Mouse (Mus musculus) MEL (cell line): ENCODE measurements around the gene Gm49416. TPM values are rescaled to one million over a fixed set of nuclear protein-coding genes. Genes with fewer than 3 reads are reported as not detected.

ENCODE experiments used
- DNase-seq: peaks from one replicate; pipeline ENCODE4 v3.0.0; 2011; ENCODE audit warnings: low read depth, low spot score
- H3K27ac ChIP-seq: 2 replicates; pipeline ENCODE4 v1.5.1; 2012; ENCODE audit warnings: low read depth, mild to moderate bottlenecking, control low read depth, low read length, moderate library complexity; ENCODE audit not compliant: control insufficient read depth
- H3K27me3 ChIP-seq, 2 experiments: fragments of 150-350 bp in 1 of 2; sonication (generic) in 1 of 2; 2 replicates each; pipeline ENCODE4 v1.6.1; 2012; ENCODE audit warnings: low read length in 2 of 2, mild to moderate bottlenecking in 2 of 2, improper control_type of control experiment in 1 of 2, moderate library complexity in 1 of 2; ENCODE audit not compliant: insufficient read depth in 2 of 2, control insufficient read depth in 1 of 2
- H3K36me3 ChIP-seq, 2 experiments: 2 replicates each; pipeline ENCODE4 v1.6.1; 2012 to 2014; ENCODE audit warnings: low read length in 2 of 2, improper control_type of control experiment in 1 of 2, inconsistent platforms in 1 of 2, mild to moderate bottlenecking in 1 of 2; ENCODE audit not compliant: insufficient read depth in 2 of 2, control insufficient read depth in 1 of 2
- H3K4me1 ChIP-seq, 2 experiments: fragments of 150-350 bp in 1 of 2; sonication (generic) in 1 of 2; 2 replicates each; pipeline ENCODE4 v1.6.1; 2012; ENCODE audit warnings: low read length in 2 of 2, improper control_type of control experiment in 1 of 2, mild to moderate bottlenecking in 1 of 2; ENCODE audit not compliant: insufficient read depth in 2 of 2, control insufficient read depth in 1 of 2
- H3K4me3 ChIP-seq, 2 experiments: fragments of 150-350 bp in 1 of 2; sonication (generic) in 1 of 2; 2 replicates each; pipeline ENCODE4 v1.5.1; 2012; ENCODE audit warnings: low read depth in 2 of 2, low read length in 2 of 2, mild to moderate bottlenecking in 2 of 2, moderate library complexity in 2 of 2, control low read depth in 1 of 2, improper control_type of control experiment in 1 of 2; ENCODE audit not compliant: control insufficient read depth in 1 of 2, insufficient read depth in 1 of 2
- H3K79me2 ChIP-seq: 2 replicates; pipeline ENCODE4 v1.6.1; 2012; ENCODE audit warnings: mild to moderate bottlenecking, low read length, moderate library complexity; ENCODE audit not compliant: control insufficient read depth, poor library complexity, insufficient read depth
- H3K9ac ChIP-seq: 2 replicates; pipeline ENCODE4 v1.6.1; 2012; ENCODE audit warnings: low read depth, mild to moderate bottlenecking, control low read depth, low read length, moderate library complexity; ENCODE audit not compliant: control insufficient read depth, poor library complexity, severe bottlenecking
- H3K9me3 ChIP-seq: fragments of 150-350 bp; sonication (generic); replicated peaks from 2 replicates; pipeline ENCODE4 v1.6.1; 2012; ENCODE audit warnings: mild to moderate bottlenecking, low read length, improper control_type of control experiment, moderate library complexity; ENCODE audit not compliant: insufficient read depth
- CHD1 ChIP-seq: IDR thresholded peaks from 2 replicates; pipeline ENCODE4 v1.6.1; 2012; ENCODE audit warnings: low read depth, mild to moderate bottlenecking, inconsistent platforms, low read length, improper control_type of control experiment
- CHD2 ChIP-seq: IDR thresholded peaks from 2 replicates; pipeline ENCODE4 v1.6.1; 2011; ENCODE audit warnings: low read length, improper control_type of control experiment
- CTCF ChIP-seq, 3 experiments: IDR thresholded peaks in 2 of 3; conservative IDR thresholded peaks in 1 of 3; 2 replicates each; pipeline ENCODE4 v1.5.1; 2011 to 2012; ENCODE audit warnings: low read length in 3 of 3, low read depth in 2 of 3, mild to moderate bottlenecking in 2 of 3, improper control_type of control experiment in 1 of 3, inconsistent platforms in 1 of 3, mixed read lengths in 1 of 3, moderate library complexity in 1 of 3; ENCODE audit not compliant: control insufficient read depth in 1 of 3, insufficient read depth in 1 of 3, poor library complexity in 1 of 3, severe bottlenecking in 1 of 3
- ELF1 ChIP-seq: IDR thresholded peaks from 2 replicates; pipeline ENCODE4 v1.6.1; 2014; ENCODE audit warnings: low read depth, mild to moderate bottlenecking, inconsistent platforms, low read length, improper control_type of control experiment, moderate library complexity
- ETS1 ChIP-seq: IDR thresholded peaks from 2 replicates; pipeline ENCODE4 v1.6.1; 2012; ENCODE audit warnings: low read depth, mild to moderate bottlenecking, inconsistent platforms, low read length, improper control_type of control experiment, moderate library complexity
- GABPA ChIP-seq: IDR thresholded peaks from 2 replicates; pipeline ENCODE4 v1.6.1; 2012; ENCODE audit warnings: low read depth, mild to moderate bottlenecking, inconsistent platforms, low read length, improper control_type of control experiment, moderate library complexity
- HCFC1 ChIP-seq: IDR thresholded peaks from 2 replicates; pipeline ENCODE4 v1.6.1; 2012; ENCODE audit warnings: low read depth, mild to moderate bottlenecking, inconsistent platforms, low read length, improper control_type of control experiment, moderate library complexity
- KAT2A ChIP-seq: conservative IDR thresholded peaks from 2 replicates; pipeline ENCODE4 v1.6.1; 2012; ENCODE audit warnings: low read depth, low read length, improper control_type of control experiment, inconsistent platforms
- MAFK ChIP-seq: IDR thresholded peaks from 2 replicates; pipeline ENCODE4 v1.6.1; 2011; ENCODE audit warnings: low read depth, mild to moderate bottlenecking, low read length, improper control_type of control experiment, borderline replicate concordance
- MAZ ChIP-seq: IDR thresholded peaks from 2 replicates; pipeline ENCODE4 v1.6.1; 2012; ENCODE audit warnings: low read depth, mild to moderate bottlenecking, inconsistent platforms, low read length, improper control_type of control experiment
- MEF2A ChIP-seq: IDR thresholded peaks from 2 replicates; pipeline ENCODE4 v1.6.1; 2014; ENCODE audit warnings: low read depth, mild to moderate bottlenecking, inconsistent platforms, low read length, improper control_type of control experiment; ENCODE audit not compliant: poor library complexity, insufficient replicate concordance, severe bottlenecking; ENCODE audit errors: extremely low read depth
- NELFE ChIP-seq: IDR thresholded peaks from 2 replicates; pipeline ENCODE4 v1.6.1; 2011; ENCODE audit warnings: low read depth, low read length, improper control_type of control experiment
- NRF1 ChIP-seq: IDR thresholded peaks from 2 replicates; pipeline ENCODE4 v1.6.1; 2014; ENCODE audit warnings: low read depth, mild to moderate bottlenecking, inconsistent platforms, low read length, improper control_type of control experiment, moderate library complexity; ENCODE audit not compliant: poor library complexity, insufficient read depth, severe bottlenecking
- POLR2A ChIP-seq, 2 experiments: IDR thresholded peaks; 2 replicates each; pipeline ENCODE4 v1.6.1; 2011 to 2012; ENCODE audit warnings: low read length in 2 of 2, mild to moderate bottlenecking in 2 of 2, control low read depth in 1 of 2, improper control_type of control experiment in 1 of 2, low read depth in 1 of 2, moderate library complexity in 1 of 2; ENCODE audit not compliant: control insufficient read depth in 1 of 2, insufficient read depth in 1 of 2, poor library complexity in 1 of 2
- RCOR1 ChIP-seq: IDR thresholded peaks from 2 replicates; pipeline ENCODE4 v1.6.1; 2012; ENCODE audit warnings: low read depth, mild to moderate bottlenecking, inconsistent platforms, low read length, improper control_type of control experiment
- TBP ChIP-seq: IDR thresholded peaks from 2 replicates; pipeline ENCODE4 v1.8.0; 2011; ENCODE audit warnings: low read depth, low read length, improper control_type of control experiment
- TCF12 ChIP-seq: IDR thresholded peaks from 2 replicates; pipeline ENCODE4 v1.6.1; 2014; ENCODE audit warnings: low read depth, mild to moderate bottlenecking, inconsistent platforms, low read length, improper control_type of control experiment, moderate library complexity
- ZC3H11A ChIP-seq: IDR thresholded peaks from 2 replicates; pipeline ENCODE4 v1.6.1; 2012; ENCODE audit warnings: low read depth, mild to moderate bottlenecking, inconsistent platforms, low read length, improper control_type of control experiment
- ZKSCAN1 ChIP-seq: IDR thresholded peaks from 2 replicates; pipeline ENCODE4 v1.6.1; 2012; ENCODE audit warnings: low read depth, mild to moderate bottlenecking, inconsistent platforms, low read length, improper control_type of control experiment, moderate library complexity
- ZMIZ1 ChIP-seq: IDR thresholded peaks from 2 replicates; pipeline ENCODE4 v1.6.1; 2012; ENCODE audit warnings: low read depth, mild to moderate bottlenecking, inconsistent platforms, low read length, improper control_type of control experiment, moderate library complexity
- ZNF384 ChIP-seq: IDR thresholded peaks from 2 replicates; pipeline ENCODE4 v1.6.1; 2012; ENCODE audit warnings: low read depth, mild to moderate bottlenecking, inconsistent platforms, low read length, improper control_type of control experiment
- polyA plus RNA-seq, 2 experiments: library from polyadenylated mRNA; stranded (reverse) in 1 of 2; unstranded in 1 of 2; fragments of >175 nt in 1 of 2; fragments of >200 nt in 1 of 2; gene quantifications; 2 replicates each; pipeline versions ENCODE4 v1.2.1 to v1.2.4; 2012; ENCODE audit warnings: low replicate concordance in 2 of 2, low read depth in 1 of 2; ENCODE audit not compliant: insufficient read length in 2 of 2, insufficient read depth in 1 of 2, missing spikeins in 1 of 2
- total RNA-seq: library from RNA; depleted of rRNA; stranded (reverse); fragments of 300-350 nt; gene quantifications from 2 replicates; pipeline ENCODE4 v1.2.3, GENCODE M21; 2012

The Gm49416 gene
- total and polyA plus RNA-seq, 3 experiments: 0.77 to 31.2 TPM; not detected in 1

DNA sequence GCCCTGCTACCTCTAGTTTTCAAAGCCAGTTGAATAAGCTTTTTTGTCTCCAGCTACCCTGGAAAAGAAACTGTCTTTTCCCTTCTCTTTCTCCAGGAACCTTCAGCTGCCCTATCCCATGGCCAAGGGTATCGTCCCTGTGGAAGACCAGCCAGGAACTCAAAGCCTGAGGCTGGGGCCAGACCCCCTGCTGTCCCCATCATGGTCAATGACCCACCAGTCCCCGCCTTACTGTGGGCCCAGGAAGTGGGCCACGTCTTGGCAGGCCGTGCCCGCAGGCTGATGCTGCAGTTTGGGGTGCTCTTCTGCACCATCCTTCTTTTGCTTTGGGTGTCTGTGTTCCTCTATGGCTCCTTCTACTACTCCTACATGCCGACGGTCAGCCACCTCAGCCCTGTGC lies 47.7 kb upstream of the Gm49416 start:
- no peaks in the 10 kb centered on the region for H3K27me3 ChIP-seq
- TF ChIP-seq ZKSCAN1: no peak
- TF ChIP-seq MAZ: no peak
- TF ChIP-seq CHD2: no peak
- no peak for TF ChIP-seq RCOR1
- TF ChIP-seq TCF12: no peak
- TF ChIP-seq CTCF (IDR thresholded peaks at IDR 0.05 in 2 of 3, conservative IDR thresholded peaks at IDR 0.05 in 1 of 3; ENCODE audit: control insufficient read depth in 1 of 3, insufficient read depth in 1 of 3, low read depth in 2 of 3, low read length in 3 of 3, poor library complexity in 1 of 3, severe bottlenecking in 1 of 3): no peak
- no peak for TF ChIP-seq NRF1
- TF ChIP-seq NELFE: no peak
- TF ChIP-seq HCFC1: no peak
- TF ChIP-seq ZMIZ1: no peak
- TF ChIP-seq TBP: no peak
- no peak for TF ChIP-seq POLR2A (IDR thresholded peaks at IDR 0.05; ENCODE audit: control insufficient read depth in 1 of 2, insufficient read depth in 1 of 2, low read depth in 1 of 2, low read length in 2 of 2, poor library complexity in 1 of 2)
- no peak for TF ChIP-seq KAT2A
- no peak for TF ChIP-seq GABPA
- no peak for TF ChIP-seq CHD1
- no peak for TF ChIP-seq ELF1
- no peak for TF ChIP-seq ETS1
- no peaks in the 10 kb centered on the region for H3K9me3 ChIP-seq
- no peaks in the 10 kb centered on the region; the same call in 1 of the 2 replicates for H3K79me2 ChIP-seq
- H3K9ac ChIP-seq: peak overlapping the region; percentile 83
- no peak overlapping the region for H3K27ac ChIP-seq
- H3K4me3 ChIP-seq: peak overlapping the region; percentile 77 to 96
- H3K36me3 ChIP-seq: peaks cover 2 to 14% of the 10 kb centered on the region in 2 experiments
- no peak for DNase-seq
- H3K4me1 ChIP-seq: peaks cover 3 to 17% of the 10 kb centered on the region in 2 experiments

DNA sequence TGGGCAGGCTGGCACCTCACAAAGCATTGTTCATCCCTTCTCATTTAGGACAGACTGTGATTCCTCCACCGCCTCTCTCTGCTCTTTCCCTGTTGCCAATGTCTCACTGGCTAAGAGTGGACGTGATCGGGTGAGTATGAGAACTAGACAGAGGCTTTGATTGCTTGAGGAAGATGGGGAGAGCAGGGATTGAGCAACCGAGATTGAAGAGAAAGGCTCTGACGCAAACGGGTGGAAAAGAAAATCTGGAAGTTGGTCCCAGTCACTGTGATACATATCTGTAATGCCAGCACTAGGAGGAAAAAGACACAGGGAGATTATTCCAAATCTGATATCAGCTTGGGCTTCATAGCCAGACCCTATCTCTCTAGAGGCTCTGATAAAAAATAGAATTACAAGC lies 45.8 kb upstream of the Gm49416 start:
- Histone ChIP-seq H3K9ac (no peak overlapping the region), H3K36me3 (peaks cover 2 to 9% of the 10 kb centered on the region in 2 experiments)
- DNase-seq: no peak
- no peak for TF ChIP-seq MAFK
- no peak for TF ChIP-seq HCFC1
- TF ChIP-seq ZC3H11A: no peak
- TF ChIP-seq ZMIZ1: no peak
- TF ChIP-seq NELFE: no peak
- TF ChIP-seq MAZ: no peak
- TF ChIP-seq ZNF384: no peak
- no peak for TF ChIP-seq MEF2A
- no peak for TF ChIP-seq TBP
- TF ChIP-seq CTCF (IDR thresholded peaks at IDR 0.05 in 2 of 3, conservative IDR thresholded peaks at IDR 0.05 in 1 of 3; ENCODE audit: control insufficient read depth in 1 of 3, insufficient read depth in 1 of 3, low read depth in 2 of 3, low read length in 3 of 3, poor library complexity in 1 of 3, severe bottlenecking in 1 of 3): no peak
- no peak for TF ChIP-seq ZKSCAN1
- TF ChIP-seq, all 39 proteins: peak for 0
- Histone ChIP-seq H3K4me3 (no peak overlapping the region), H3K27ac (no peak overlapping the region), H3K9me3 (no peaks in the 10 kb centered on the region), H3K4me1 (peaks cover 3 to 14% of the 10 kb centered on the region in 2 experiments), H3K27me3 (no peaks in the 10 kb centered on the region), H3K79me2 (no peaks in the 10 kb centered on the region; the same call in 1 of the 2 replicates)
